Mouse (Mus musculus): Measurements from ENCODE around the gene Olfr655. TPM values are rescaled to one million over a fixed set of nuclear protein-coding genes. Genes with fewer than 3 reads are reported as not detected.
A peak's percentile ranks its signal among the peaks of the same experiment; 100 is the strongest.

Gene Olfr655
- not detected in 2 replicates for polyA plus RNA-seq (2015; fragmentation: Nextera tagmentation; extraction: Ambion mirVana)

GRCm38 (mm10) chr7:104601679-104602078, at the start of gene Olfr655:
TSS of gene Olfr655 (minus strand) at chr7:104601779.
- 64% methylated on average over 2 of the region's 2 CpGs for WGBS (ENCODE audit: insufficient replicate concordance)

GRCm38 (mm10) chr7:104646841-104647482, 45.4 kb upstream of the Olfr655 start, which contains the start of gene Olfr658:
TSS of gene Olfr658 (minus strand) at chr7:104647305.
- Histone ChIP-seq H3K9me3 (replicated peaks) (no peaks in the 10 kb centered on the region), H3K4me1 (replicated peaks) (no peaks in the 10 kb centered on the region), H3K36me3 (replicated peaks) (no peaks in the 10 kb centered on the region), H3K4me3 (replicated peaks) (no peak within 1 kb of the TSS), H3K27me3 (no peaks in the 10 kb centered on the region), H3K27ac (replicated peaks) (no peak within 1 kb of the TSS), H3K4me2 (peak within 1 kb of the TSS; percentile 32), H3K9ac (no peak within 1 kb of the TSS)
- 16% methylated on average over 22 of the region's 22 CpGs for whole genome bisulfite sequencing (ENCODE audit: insufficient replicate concordance)
- ATAC-seq (ENCODE audit: insufficient read depth), result no peak

More at GRCm38 (mm10) chr7:104601679-104602078, at the start of gene Olfr655:
- Histone ChIP-seq H3K27ac (replicated peaks) (no peak within 1 kb of the TSS), H3K36me3 (replicated peaks) (no peaks in the 10 kb centered on the region), H3K4me2 (no peak within 1 kb of the TSS), H3K9ac (no peak within 1 kb of the TSS), H3K4me3 (replicated peaks) (no peak within 1 kb of the TSS), H3K4me1 (replicated peaks) (no peaks in the 10 kb centered on the region), H3K27me3 (no peaks in the 10 kb centered on the region), H3K9me3 (replicated peaks) (no peaks in the 10 kb centered on the region)
- no peak for ATAC-seq (ENCODE audit: insufficient read depth)

- ATAC-seq (ENCODE audit: insufficient read depth), result no peak
- H3K36me3 ChIP-seq (replicated peaks), result no peaks in the 10 kb centered on the region
- H3K4me3 ChIP-seq (replicated peaks), result no peak within 1 kb of the TSS
- no peaks in the 10 kb centered on the region for H3K4me1 ChIP-seq (replicated peaks)
- no peak within 1 kb of the TSS for H3K9ac ChIP-seq
- no peak within 1 kb of the TSS for H3K27ac ChIP-seq (replicated peaks)
- H3K4me2 ChIP-seq, result no peak within 1 kb of the TSS
- no peaks in the 10 kb centered on the region for H3K9me3 ChIP-seq (replicated peaks)
- no peaks in the 10 kb centered on the region for H3K27me3 ChIP-seq
Measured at GRCm38 (mm10) chr7:104624494-104624893, 22.9 kb upstream of the Olfr655 start, which contains the start of gene Olfr657. TSS of gene Olfr657 (plus strand) at chr7:104624794.

- Histone ChIP-seq H3K4me3 (replicated peaks) (no peak within 1 kb of the TSS), H3K4me2 (no peak within 1 kb of the TSS), H3K9me3 (replicated peaks) (no peaks in the 10 kb centered on the region), H3K9ac (no peak within 1 kb of the TSS), H3K27ac (replicated peaks) (no peak within 1 kb of the TSS), H3K27me3 (no peaks in the 10 kb centered on the region), H3K4me1 (replicated peaks) (no peaks in the 10 kb centered on the region), H3K36me3 (replicated peaks) (no peaks in the 10 kb centered on the region)
- ATAC-seq (ENCODE audit: insufficient read depth), result no peak
- WGBS (ENCODE audit: insufficient replicate concordance), result 45% methylated on average over 4 of the region's 4 CpGs
Measured at GRCm38 (mm10) chr7:104613655-104614054, 12.1 kb upstream of the Olfr655 start, which contains the start of gene Olfr656. TSS of gene Olfr656 (plus strand) at chr7:104613955.

GRCm38 (mm10) chr7:104604727-104605126, 3.1 kb upstream of the Olfr655 start:
- Histone ChIP-seq H3K4me3 (replicated peaks) (no peak overlapping the region), H3K9me3 (replicated peaks) (no peaks in the 10 kb centered on the region), H3K27me3 (no peaks in the 10 kb centered on the region), H3K27ac (replicated peaks) (no peak overlapping the region), H3K9ac (no peak overlapping the region), H3K36me3 (replicated peaks) (no peaks in the 10 kb centered on the region), H3K4me1 (replicated peaks) (no peaks in the 10 kb centered on the region), H3K4me2 (no peak overlapping the region)
- no peak for ATAC-seq (ENCODE audit: insufficient read depth)

GRCm38 (mm10) chr7:104603173-104603572, 1.6 kb upstream of the Olfr655 start:
- Histone ChIP-seq H3K9me3 (replicated peaks) (no peaks in the 10 kb centered on the region), H3K4me1 (replicated peaks) (no peaks in the 10 kb centered on the region), H3K36me3 (replicated peaks) (no peaks in the 10 kb centered on the region), H3K27me3 (no peaks in the 10 kb centered on the region), H3K27ac (replicated peaks) (no peak overlapping the region), H3K9ac (no peak overlapping the region), H3K4me2 (no peak overlapping the region), H3K4me3 (replicated peaks) (no peak overlapping the region)
- WGBS (ENCODE audit: insufficient replicate concordance), result 3% methylated on average over 3 of the region's 3 CpGs
- ATAC-seq (ENCODE audit: insufficient read depth), result no peak

- Histone ChIP-seq H3K36me3 (replicated peaks) (no peaks in the 10 kb centered on the region), H3K9ac (no peak overlapping the region), H3K4me2 (no peak overlapping the region), H3K4me3 (replicated peaks) (no peak overlapping the region), H3K4me1 (replicated peaks) (no peaks in the 10 kb centered on the region), H3K9me3 (replicated peaks) (no peaks in the 10 kb centered on the region), H3K27me3 (no peaks in the 10 kb centered on the region), H3K27ac (replicated peaks) (no peak overlapping the region)
- ATAC-seq (ENCODE audit: insufficient read depth), result no peak
- 68% methylated on average over 5 of the region's 5 CpGs for WGBS (ENCODE audit: insufficient replicate concordance)
Measured at GRCm38 (mm10) chr7:104588274-104588673, 13.3 kb downstream of the Olfr655 start.

- Histone ChIP-seq H3K4me2 (no peak within 1 kb of the TSS), H3K4me1 (replicated peaks) (no peaks in the 10 kb centered on the region), H3K4me3 (replicated peaks) (no peak within 1 kb of the TSS), H3K27me3 (no peaks in the 10 kb centered on the region), H3K36me3 (replicated peaks) (no peaks in the 10 kb centered on the region), H3K9ac (no peak within 1 kb of the TSS), H3K27ac (replicated peaks) (no peak within 1 kb of the TSS), H3K9me3 (replicated peaks) (no peaks in the 10 kb centered on the region)
- WGBS (ENCODE audit: insufficient replicate concordance), result 54% methylated on average over 4 of the region's 4 CpGs
- no peak for ATAC-seq (ENCODE audit: insufficient read depth)
Measured at GRCm38 (mm10) chr7:104586725-104587124, 14.9 kb downstream of the Olfr655 start, which contains the start of gene Olfr654. TSS of gene Olfr654 (plus strand) at chr7:104587025.

- 67% methylated on average over 4 of the region's 4 CpGs for WGBS (ENCODE audit: insufficient replicate concordance)
Measured at GRCm38 (mm10) chr7:104581429-104581828, 20.1 kb downstream of the Olfr655 start.

GRCm38 (mm10) chr7:104580846-104581245, 20.7 kb downstream of the Olfr655 start:
- 55% methylated on average over 4 of the region's 4 CpGs for WGBS (ENCODE audit: insufficient replicate concordance)
- no peaks in the 10 kb centered on the region for H3K36me3 ChIP-seq (replicated peaks)
- H3K27ac ChIP-seq (replicated peaks), result no peak overlapping the region
- H3K9me3 ChIP-seq (replicated peaks), result no peaks in the 10 kb centered on the region
- no peak overlapping the region for H3K9ac ChIP-seq
- ATAC-seq (ENCODE audit: insufficient read depth), result no peak
- no peak overlapping the region for H3K4me3 ChIP-seq (replicated peaks)
- no peak overlapping the region for H3K4me2 ChIP-seq
- H3K4me1 ChIP-seq (replicated peaks), result no peaks in the 10 kb centered on the region
- H3K27me3 ChIP-seq, result no peaks in the 10 kb centered on the region

More at GRCm38 (mm10) chr7:104581429-104581828, 20.1 kb downstream of the Olfr655 start:
- H3K36me3 ChIP-seq (replicated peaks), result no peaks in the 10 kb centered on the region
- H3K9me3 ChIP-seq (replicated peaks), result no peaks in the 10 kb centered on the region
- H3K9ac ChIP-seq, result no peak overlapping the region
- no peaks in the 10 kb centered on the region for H3K4me1 ChIP-seq (replicated peaks)
- H3K4me3 ChIP-seq (replicated peaks), result no peak overlapping the region
- H3K27ac ChIP-seq (replicated peaks), result no peak overlapping the region
- no peaks in the 10 kb centered on the region for H3K27me3 ChIP-seq
- H3K4me2 ChIP-seq, result no peak overlapping the region
- no peak for ATAC-seq (ENCODE audit: insufficient read depth)

- Histone ChIP-seq H3K4me2 (no peak within 1 kb of the TSS), H3K9me3 (replicated peaks) (no peaks in the 10 kb centered on the region), H3K9ac (no peak within 1 kb of the TSS), H3K4me3 (replicated peaks) (no peak within 1 kb of the TSS), H3K36me3 (replicated peaks) (no peaks in the 10 kb centered on the region), H3K27ac (replicated peaks) (no peak within 1 kb of the TSS), H3K4me1 (replicated peaks) (no peaks in the 10 kb centered on the region), H3K27me3 (no peaks in the 10 kb centered on the region)
- WGBS (ENCODE audit: insufficient replicate concordance), result 44% methylated on average over 2 of the region's 2 CpGs
- no peak for ATAC-seq (ENCODE audit: insufficient read depth)
Measured at GRCm38 (mm10) chr7:104577014-104577413, 24.6 kb downstream of the Olfr655 start, which contains the start of gene Olfr653. TSS of gene Olfr653 (plus strand) at chr7:104577314.

- Histone ChIP-seq H3K9me3 (replicated peaks) (no peaks in the 10 kb centered on the region), H3K27me3 (no peaks in the 10 kb centered on the region)
- no peak for ATAC-seq (ENCODE audit: insufficient read depth)
Measured at GRCm38 (mm10) chr7:104560601-104561000, 41.0 kb downstream of the Olfr655 start, which contains the start of gene Olfr652. TSS of gene Olfr652 (plus strand) at chr7:104560901.

More at GRCm38 (mm10) chr7:104560601-104561000, 41.0 kb downstream of the Olfr655 start, which contains the start of gene Olfr652:
- Histone ChIP-seq H3K27ac (replicated peaks) (no peak within 1 kb of the TSS), H3K9ac (no peak within 1 kb of the TSS), H3K4me3 (replicated peaks) (no peak within 1 kb of the TSS), H3K4me1 (replicated peaks) (no peaks in the 10 kb centered on the region), H3K36me3 (replicated peaks) (no peaks in the 10 kb centered on the region), H3K4me2 (no peak within 1 kb of the TSS)

Measured in liver, embryonic 15.5 days (tissue).